ENCODE assay signal across 8 mouse cellular contexts in genomic region chr9:69990346-69990745, GRCm38 (mm10). TPM values are rescaled to one million over a fixed set of nuclear protein-coding genes. Genes with fewer than 3 reads are reported as not detected.
DNase-seq lines count a peak whose midpoint lies in the region; ATAC-seq and TF ChIP-seq lines count a peak whose summit lies in the region.

No protein-coding gene starts in this region.

- H3K4me2 ChIP-seq in neural tube, embryonic 11.5 days (ENCODE audit: low read depth), result peak overlapping the region; percentile 61

- TF ChIP-seq CTCF in kidney, adult 2 months (conservative IDR thresholded peaks at IDR 0.05; ENCODE audit: insufficient read depth, insufficient read length, low read depth, low read length), result no peak

- no peaks in the 10 kb centered on the region for H3K9me3 ChIP-seq in neural tube, embryonic 11.5 days (ENCODE audit: control insufficient read depth, low read length)
- H3K9me3 ChIP-seq in embryonic facial prominence, embryonic 10.5 days, result no peaks in the 10 kb centered on the region
- H3K9me3 ChIP-seq in limb, embryonic 10.5 days (replicated peaks), result no peaks in the 10 kb centered on the region

- H3K36me3 ChIP-seq in neural tube, embryonic 11.5 days (ENCODE audit: control insufficient read depth, insufficient read depth, low read length), result no peaks in the 10 kb centered on the region; the same call in 1 of the 2 replicates
- peaks cover 38% of the 10 kb centered on the region for H3K36me3 ChIP-seq in embryonic facial prominence, embryonic 10.5 days (replicated peaks)
- peaks cover 37% of the 10 kb centered on the region for H3K36me3 ChIP-seq in limb, embryonic 10.5 days
- H3K36me3 ChIP-seq in kidney, adult 2 months (ENCODE audit: control insufficient read depth, insufficient read depth, low read length), result no peaks in the 10 kb centered on the region

- no peak for DNase-seq in neural tube, embryonic 11.5 days (ENCODE audit: low spot score)
- DNase-seq in neural tube, embryonic 10.5 days (ENCODE audit: extremely low spot score, low spot score), result no peak
- DNase-seq in embryonic facial prominence, embryonic 10.5 days (ENCODE audit: low spot score), result no peak
- no peak for DNase-seq in limb, embryonic 10.5 days (ENCODE audit: low spot score)
- peak; percentile 29 for DNase-seq in retina, embryonic 14.5 days (ENCODE audit: low spot score)
- no peak for DNase-seq in kidney, adult 2 months
- no peak for DNase-seq in cerebellum, postnatal 36 days
- no peak for DNase-seq in lung, postnatal 4 days

- ATAC-seq in neural tube, embryonic 11.5 days (ENCODE audit: insufficient read depth, low FRiP score, low TSS enrichment), result no peak

- peak overlapping the region; percentile 99 for H3K9ac ChIP-seq in neural tube, embryonic 11.5 days (ENCODE audit: low read length)

- 23% methylated on average over 5 of the region's 5 CpGs for WGBS in neural tube, embryonic 11.5 days
- 18% methylated on average over 5 of the region's 5 CpGs for WGBS in embryonic facial prominence, embryonic 10.5 days
- 27% methylated on average over 5 of the region's 5 CpGs for WGBS in limb, embryonic 10.5 days
- WGBS in kidney, adult 2 months, result 9% methylated on average over 5 of the region's 5 CpGs

- peaks cover 9% of the 10 kb centered on the region; the same call in 1 of the 2 replicates for H3K4me1 ChIP-seq in neural tube, embryonic 11.5 days (ENCODE audit: control insufficient read depth, insufficient read depth, low read length)
- H3K4me1 ChIP-seq in embryonic facial prominence, embryonic 10.5 days, result peaks cover 22% of the 10 kb centered on the region
- peaks cover 10% of the 10 kb centered on the region for H3K4me1 ChIP-seq in limb, embryonic 10.5 days
- peaks cover 3% of the 10 kb centered on the region for H3K4me1 ChIP-seq in kidney, adult 2 months (ENCODE audit: control insufficient read depth, insufficient read depth, low read length)

- no peak for TF ChIP-seq POLR2A in kidney, adult 2 months (IDR thresholded peaks at IDR 0.05; ENCODE audit: low read depth, low read length)

- peak overlapping the region; percentile 99 for H3K4me3 ChIP-seq in neural tube, embryonic 11.5 days (ENCODE audit: low read depth, low read length)
- peak overlapping the region; percentile 99 for H3K4me3 ChIP-seq in embryonic facial prominence, embryonic 10.5 days
- peak overlapping the region; percentile 93 for H3K4me3 ChIP-seq in limb, embryonic 10.5 days
- H3K4me3 ChIP-seq in kidney, adult 2 months (ENCODE audit: insufficient read depth, low read depth, low read length), result no peak overlapping the region; the same call in 1 of the 2 replicates

- H3K27me3 ChIP-seq in neural tube, embryonic 11.5 days (ENCODE audit: control insufficient read depth, insufficient read depth, low read length), result no peaks in the 10 kb centered on the region
- H3K27me3 ChIP-seq in embryonic facial prominence, embryonic 10.5 days (replicated peaks; ENCODE audit: low read depth, poor library complexity, severe bottlenecking), result no peaks in the 10 kb centered on the region
- no peaks in the 10 kb centered on the region for H3K27me3 ChIP-seq in limb, embryonic 10.5 days (ENCODE audit: low read depth, poor library complexity, severe bottlenecking)
- H3K27me3 ChIP-seq in kidney, adult 2 months (replicated peaks; ENCODE audit: control insufficient read depth, insufficient read depth, low read length), result no peaks in the 10 kb centered on the region

- peak overlapping the region; percentile 98; the same call in 1 of the 2 replicates for H3K27ac ChIP-seq in neural tube, embryonic 11.5 days (ENCODE audit: low read depth, low read length)
- H3K27ac ChIP-seq in embryonic facial prominence, embryonic 10.5 days (replicated peaks), result peak overlapping the region; percentile 98
- H3K27ac ChIP-seq in limb, embryonic 10.5 days, result peak overlapping the region; percentile 98
- H3K27ac ChIP-seq in kidney, adult 2 months (ENCODE audit: insufficient read depth, low read depth, low read length), result no peak overlapping the region

RNA-seq across cellular contexts. Expression of gene Bnip2, which starts 1.1 kb away (rescaled TPM):
- polyA plus RNA-seq in neural tube, embryonic 11.5 days (2014; fragmentation: Nextera tagmentation; extraction: Ambion mirVana), result 114 and 121 TPM in 2 replicates
- polyA plus RNA-seq in embryonic facial prominence, embryonic 10.5 days (2016; fragmentation: Nextera tagmentation; extraction: Ambion mirVana), result 108 and 109 TPM in 2 replicates
- polyA plus RNA-seq in limb, embryonic 10.5 days (2016; fragmentation: Nextera tagmentation; extraction: Ambion mirVana), result 96.3 and 109 TPM in 2 replicates
- 16.9 and 19.0 TPM in 2 replicates for polyA plus RNA-seq in kidney, adult 2 months (2012; rRNA removed)

RNA-seq across cellular contexts. Expression of gene Gtf2a2, which starts 22.0 kb away (rescaled TPM):
- 192 and 195 TPM in 2 replicates for polyA plus RNA-seq in neural tube, embryonic 11.5 days (2014; fragmentation: Nextera tagmentation; extraction: Ambion mirVana)
- polyA plus RNA-seq in embryonic facial prominence, embryonic 10.5 days (2016; fragmentation: Nextera tagmentation; extraction: Ambion mirVana), result 180 and 196 TPM in 2 replicates
- polyA plus RNA-seq in limb, embryonic 10.5 days (2016; fragmentation: Nextera tagmentation; extraction: Ambion mirVana), result 196 and 200 TPM in 2 replicates
- 18.4 and 19.6 TPM in 2 replicates for polyA plus RNA-seq in kidney, adult 2 months (2012; rRNA removed)

RNA-seq across cellular contexts. Expression of gene Gcnt3, which starts 47.5 kb away (rescaled TPM):
- polyA plus RNA-seq in neural tube, embryonic 11.5 days (2014; fragmentation: Nextera tagmentation; extraction: Ambion mirVana), result not detected in 2 replicates
- polyA plus RNA-seq in embryonic facial prominence, embryonic 10.5 days (2016; fragmentation: Nextera tagmentation; extraction: Ambion mirVana), result 0.05 TPM in 1 of 2 replicates, not detected in the other
- not detected in 2 replicates for polyA plus RNA-seq in limb, embryonic 10.5 days (2016; fragmentation: Nextera tagmentation; extraction: Ambion mirVana)
- polyA plus RNA-seq in kidney, adult 2 months (2012; rRNA removed), result 0.30 and 0.31 TPM in 2 replicates
